Mouse (Mus musculus): ENCODE measurements at regions not wholly inside any gene's neighbourhood (a gene's known extent, or its start where the extent isn't known, plus 50 kb on each side); places are given as distances from the start of the nearest gene placed in this dataset.

- DNase-seq: no peak
Observed at GRCm38 (mm10) chr13:72809226-72809625, 180.6 kb downstream of the Irx2 start.

- DNase-seq: no peak
Observed at GRCm38 (mm10) chr13:72810626-72811025, 182.0 kb downstream of the Irx2 start.

- DNase-seq: no peak
Observed at GRCm38 (mm10) chr13:72814616-72815015, 186.0 kb downstream of the Irx2 start.

- DNase-seq: peak; percentile 11
Observed at GRCm38 (mm10) chr13:72815236-72815932, 186.8 kb downstream of the Irx2 start.

- DNase-seq: no peak
Observed at GRCm38 (mm10) chr13:72815933-72816553, 187.4 kb downstream of the Irx2 start.

- no peak for DNase-seq
Observed at GRCm38 (mm10) chr13:72816856-72817255, 188.2 kb downstream of the Irx2 start.

- no peak for DNase-seq
Observed at GRCm38 (mm10) chr13:72817521-72817920, 188.9 kb downstream of the Irx2 start.

- DNase-seq: no peak
Observed at GRCm38 (mm10) chr13:72817930-72818329, 189.3 kb downstream of the Irx2 start.

- DNase-seq: no peak
Observed at GRCm38 (mm10) chr13:72826613-72827012, 198.0 kb downstream of the Irx2 start.

GRCm38 (mm10) chr13:72829331-72829730 lies 200.7 kb downstream of the Irx2 start:
- DNase-seq: no peak

GRCm38 (mm10) chr13:72833326-72833725 lies 204.7 kb downstream of the Irx2 start:
- DNase-seq: no peak

GRCm38 (mm10) chr13:72837016-72837415 lies 208.4 kb downstream of the Irx2 start:
- no peak for DNase-seq

GRCm38 (mm10) chr13:72848097-72848496 lies 219.5 kb downstream of the Irx2 start:
- no peak for DNase-seq

- DNase-seq: no peak
Observed at GRCm38 (mm10) chr13:72849841-72850240, 221.2 kb downstream of the Irx2 start.

GRCm38 (mm10) chr13:72852896-72853295 lies 224.3 kb downstream of the Irx2 start:
- DNase-seq: no peak

- DNase-seq: no peak
Observed at GRCm38 (mm10) chr13:72875921-72876320, 247.3 kb downstream of the Irx2 start.

GRCm38 (mm10) chr13:72894982-72895381 lies 266.4 kb downstream of the Irx2 start:
- no peak for DNase-seq

GRCm38 (mm10) chr13:72902576-72902975 lies 274.0 kb downstream of the Irx2 start:
- DNase-seq: no peak

- no peak for DNase-seq
Observed at GRCm38 (mm10) chr13:72918895-72919294, 290.3 kb downstream of the Irx2 start.

GRCm38 (mm10) chr13:72920368-72920767 lies 291.7 kb downstream of the Irx2 start:
- no peak for DNase-seq

GRCm38 (mm10) chr13:72924560-72925135 lies 296.0 kb downstream of the Irx2 start:
- no peak for DNase-seq

- no peak for DNase-seq
Observed at GRCm38 (mm10) chr13:72937246-72937645, 308.6 kb downstream of the Irx2 start.

GRCm38 (mm10) chr13:72938156-72938874 lies 309.7 kb downstream of the Irx2 start:
- DNase-seq: no peak

All from kidney, adult 18-20 months (tissue).